Mouse (Mus musculus): ENCODE measurements around the gene Zfp467. TPM values are rescaled to one million over a fixed set of nuclear protein-coding genes. Genes with fewer than 3 reads are reported as not detected.
A peak's percentile ranks its signal among the peaks of the same experiment; 100 is the strongest.

Zfp467 gene
- total RNA-seq, 4 experiments from 2014 or later, result 36.6 to 46.3 (median 38.6) TPM

DNA sequence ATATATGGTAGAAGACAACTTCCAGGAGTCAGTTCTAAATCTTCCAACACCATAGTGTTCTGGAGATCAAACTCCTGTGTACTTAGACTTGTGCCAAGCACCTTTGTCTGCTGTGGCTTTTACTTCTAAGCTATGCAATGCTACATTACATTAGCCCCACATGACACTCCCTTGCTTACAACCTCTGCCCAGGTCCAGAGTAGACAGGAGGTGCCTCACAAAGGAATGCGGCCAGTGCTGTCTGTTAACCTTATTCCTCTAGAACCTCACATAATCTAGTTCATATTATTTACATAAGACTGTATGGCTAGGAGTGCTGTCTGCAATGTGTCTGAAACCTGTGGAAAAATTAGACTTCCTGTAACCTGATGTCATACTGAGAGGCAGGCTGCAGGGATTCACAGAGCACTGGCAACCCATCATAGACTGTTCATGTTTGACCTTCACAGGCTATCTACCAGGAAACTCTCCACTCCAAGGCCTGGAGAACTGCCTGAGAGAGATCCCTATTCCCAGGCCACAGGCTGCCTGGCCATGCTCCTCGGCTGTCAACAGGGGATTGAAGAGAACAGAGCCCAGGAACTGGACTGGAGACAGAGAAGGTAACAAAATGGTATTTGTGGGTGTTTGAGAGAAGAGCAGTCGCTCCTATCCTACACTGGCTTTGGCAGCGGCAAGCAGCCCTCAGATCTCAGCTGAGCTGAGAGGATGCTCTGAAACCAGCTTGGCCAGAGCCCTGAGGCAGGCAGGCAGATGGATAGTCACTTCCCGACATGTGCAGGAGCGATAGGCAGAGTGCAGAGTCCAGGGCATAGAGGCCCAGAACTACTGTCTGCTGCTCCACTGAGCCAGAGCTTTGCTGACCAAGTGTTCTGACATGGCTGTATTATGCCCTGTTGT is 34.2 kb downstream of the Zfp467 start:
- peak in 1 of 2 experiments; percentile 3 for DNase-seq (ENCODE audit: low spot score in 2 of 2)

DNA sequence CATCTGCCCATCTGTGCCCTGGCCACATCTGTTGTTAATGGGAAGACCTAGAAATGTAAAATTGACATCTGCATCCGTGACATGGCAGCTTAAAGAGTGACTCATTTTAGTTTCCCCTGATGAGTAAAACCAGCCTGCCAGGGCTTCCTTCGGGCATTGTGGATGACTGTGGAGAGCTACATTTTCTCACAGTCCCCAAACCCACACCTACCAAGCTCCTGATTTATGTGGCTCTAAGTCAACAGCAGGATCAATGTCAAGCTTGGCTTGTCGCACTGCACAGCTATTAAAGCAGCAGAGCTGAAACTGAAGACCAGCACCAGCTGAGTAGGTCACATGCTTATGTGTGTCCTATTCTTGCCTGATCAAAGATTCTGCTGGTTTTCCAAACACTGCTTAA is 35.1 kb downstream of the Zfp467 start:
- no peak for DNase-seq (ENCODE audit: low spot score in 2 of 2)

DNA sequence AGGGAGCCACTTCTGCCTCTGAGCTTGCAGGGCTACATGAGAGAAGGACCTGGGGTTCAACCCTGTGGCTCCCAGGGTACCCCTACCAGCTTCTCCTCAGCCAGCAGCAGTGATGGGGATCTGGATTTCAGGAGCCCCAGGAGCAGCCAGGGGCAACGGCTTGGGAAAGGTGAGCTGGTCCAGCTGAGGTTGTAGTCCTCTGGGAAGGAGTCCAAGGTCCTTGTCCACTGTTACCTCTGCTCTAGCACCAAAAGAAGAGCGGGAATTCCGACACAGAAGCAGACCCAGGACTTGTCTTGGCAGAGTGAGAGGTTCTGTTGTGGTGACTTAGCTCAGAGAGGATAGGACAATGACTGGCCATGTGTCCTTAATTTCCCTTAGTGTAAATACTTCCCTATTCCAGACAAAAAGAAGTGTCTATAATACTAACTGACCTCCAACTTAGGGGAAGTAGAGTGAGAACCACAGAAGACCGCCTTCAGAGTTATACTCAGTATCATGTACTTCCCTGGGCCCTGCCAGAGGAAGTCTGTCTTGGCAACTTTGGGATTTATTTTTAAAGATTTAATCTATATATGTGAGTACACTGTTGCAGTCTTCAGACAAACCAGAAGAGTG is 35.8 kb downstream of the Zfp467 start:
- DNase-seq (ENCODE audit: low spot score in 2 of 2), result no peak

DNA sequence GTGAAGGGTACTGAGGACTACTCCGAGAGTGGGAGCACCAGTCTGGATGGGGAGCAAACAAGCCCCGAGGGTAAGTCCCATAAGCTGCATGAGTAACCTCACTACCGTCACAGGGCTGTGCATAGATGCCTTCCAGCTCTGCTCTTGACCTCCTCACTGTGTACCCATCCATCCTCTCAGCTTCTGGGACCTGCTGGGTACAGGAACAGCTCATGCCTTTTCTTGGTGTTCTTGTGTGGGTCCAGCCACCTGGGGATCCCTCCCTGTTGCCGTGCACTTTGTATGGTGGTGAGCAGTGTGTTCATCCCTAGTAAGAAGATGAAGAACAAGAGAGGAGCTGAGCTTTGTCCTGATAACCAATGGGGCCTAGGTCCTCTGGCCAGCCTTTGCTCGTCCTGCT is 41.6 kb downstream of the Zfp467 start:
- no peak for DNase-seq (ENCODE audit: low spot score in 2 of 2)

DNA sequence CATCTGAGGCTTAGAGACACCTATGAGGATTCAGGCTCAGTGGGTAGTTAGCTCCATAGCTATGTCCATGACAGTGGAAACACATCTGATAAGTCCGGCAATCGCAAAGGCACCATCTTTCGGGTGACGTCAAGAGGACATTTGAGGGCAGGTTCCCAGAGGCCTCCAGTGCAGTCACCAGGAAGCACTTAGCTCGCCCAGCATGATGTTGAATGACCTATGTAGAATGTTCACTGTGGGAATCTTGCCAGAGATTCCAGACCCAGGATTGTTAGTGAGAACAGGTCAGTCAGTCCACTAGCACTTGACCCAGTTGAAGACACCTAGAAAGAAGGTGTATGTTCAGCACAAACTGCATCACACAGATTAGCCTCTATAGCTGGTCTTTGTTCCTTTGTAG is 45.7 kb downstream of the Zfp467 start:
- no peak for DNase-seq (ENCODE audit: low spot score in 2 of 2)

DNA sequence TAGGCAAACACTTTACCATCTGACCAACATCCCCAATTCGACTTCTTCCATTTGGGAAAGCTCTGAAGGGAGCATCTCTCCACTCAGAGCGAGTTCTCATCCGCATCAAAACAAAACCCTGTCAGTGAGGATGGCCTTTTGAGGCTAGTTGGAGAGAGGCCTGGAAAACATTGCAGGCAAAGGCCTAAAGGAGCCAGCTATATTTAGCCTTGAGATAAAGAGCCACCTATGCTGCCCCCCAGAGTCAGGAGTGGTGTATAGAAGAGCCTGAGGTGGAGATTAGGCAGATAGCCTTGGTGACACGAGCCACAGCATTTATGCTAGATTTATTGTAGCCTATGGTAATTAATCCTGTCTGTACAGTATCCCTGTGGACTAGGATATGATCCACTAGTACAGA is 48.3 kb downstream of the Zfp467 start:
- no peak for DNase-seq (ENCODE audit: low spot score in 2 of 2)

DNA sequence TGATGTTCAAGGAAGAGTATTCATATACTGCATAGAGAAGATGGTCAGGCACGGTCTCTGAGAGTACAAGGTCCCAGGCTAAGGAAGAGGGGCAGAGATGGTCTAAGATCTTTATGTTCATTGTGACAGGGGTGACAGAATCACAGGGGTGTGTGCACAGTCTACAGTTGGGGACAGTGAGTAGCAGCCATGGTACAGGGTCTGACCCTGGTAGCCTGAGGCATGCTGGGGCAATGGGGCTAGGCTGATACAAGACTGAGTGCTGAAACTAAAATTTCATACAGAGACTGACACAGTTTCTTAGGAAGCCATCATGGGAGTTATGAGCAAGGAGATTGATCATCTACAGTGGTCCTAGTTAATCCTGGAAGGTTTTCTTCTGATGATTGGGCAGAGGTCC is 48.9 kb downstream of the Zfp467 start:
- DNase-seq (ENCODE audit: low spot score in 2 of 2), result no peak

DNA sequence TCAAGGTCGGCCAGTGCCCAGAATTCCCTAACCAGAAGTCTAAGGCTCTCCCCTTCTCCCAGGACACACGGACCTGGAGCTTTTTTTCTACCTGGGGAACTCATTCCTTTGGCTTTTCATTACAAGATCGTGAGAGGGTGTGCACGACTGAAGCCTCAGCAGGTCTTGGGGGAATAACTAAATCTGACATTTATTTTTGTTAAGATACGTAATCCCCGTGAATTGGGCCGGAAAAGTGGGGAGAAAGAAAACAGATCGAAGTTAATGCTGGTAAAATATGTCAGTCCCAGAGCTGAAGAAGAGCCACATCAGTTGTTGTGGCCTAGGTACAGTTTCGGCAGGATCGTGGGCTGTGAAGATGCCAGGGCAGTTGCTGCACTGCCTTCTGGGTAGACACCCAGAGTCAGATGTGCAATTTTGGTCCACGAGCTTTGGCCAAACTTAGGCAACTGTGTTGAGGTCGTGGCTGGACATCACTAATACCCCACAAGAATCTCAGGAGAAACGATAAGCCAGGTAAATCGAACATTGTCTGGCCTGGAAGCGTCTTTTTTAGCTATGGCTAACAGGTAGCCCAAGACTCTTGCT is 49.5 kb downstream of the Zfp467 start:
- peak in 1 of 2 experiments; percentile 15 for DNase-seq (ENCODE audit: low spot score in 2 of 2)

DNA sequence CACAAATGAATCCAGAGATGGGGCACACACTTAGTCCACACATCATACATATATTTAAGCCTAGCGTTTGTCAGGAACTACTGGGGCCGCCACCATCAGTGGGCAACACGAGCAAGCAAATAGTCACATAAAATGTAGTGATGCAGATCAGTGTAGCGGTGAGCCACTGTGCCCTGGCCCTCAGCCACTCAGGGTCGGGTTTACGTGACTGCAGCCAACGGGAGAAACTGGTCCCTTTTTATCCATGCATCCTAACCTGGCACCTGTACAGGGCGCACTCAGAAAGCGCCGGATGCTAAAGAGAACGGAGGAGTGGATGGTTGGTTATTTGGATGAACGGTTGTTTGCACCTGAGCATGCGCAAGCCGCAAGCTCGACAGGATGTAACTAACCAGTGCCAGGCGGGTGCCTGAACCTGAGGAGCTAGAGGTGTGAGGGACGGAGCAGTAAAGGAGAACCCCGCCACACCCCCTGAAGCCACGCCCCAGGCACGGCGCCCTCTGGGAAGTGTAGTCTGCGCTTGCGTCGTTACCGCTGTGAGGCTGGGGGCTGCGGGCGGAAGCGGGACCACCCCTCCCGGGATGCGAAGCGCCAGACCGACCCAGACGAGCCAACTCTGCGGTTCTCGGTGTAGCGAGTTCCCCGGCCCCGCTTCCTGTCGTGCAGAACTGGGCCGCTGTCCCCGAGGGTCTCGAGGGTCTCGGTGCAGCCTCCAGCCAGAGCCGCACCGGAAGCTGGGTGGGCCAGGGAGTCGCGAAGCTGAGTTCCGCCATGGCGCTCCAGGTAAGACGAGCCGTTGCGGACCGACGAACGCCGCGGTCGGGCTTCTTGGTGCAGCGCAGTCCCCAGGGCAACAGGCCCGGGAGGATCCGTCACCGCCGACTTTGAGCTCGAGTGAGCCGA is 50.3 kb downstream of the Zfp467 start, which contains the start of gene Krba1:
Gene Krba1 (plus strand): TSS at position 482 of the 903 bp plus-strand sequence.
- peak; percentile 75 to 89 for DNase-seq (ENCODE audit: low spot score in 2 of 2)

DNA sequence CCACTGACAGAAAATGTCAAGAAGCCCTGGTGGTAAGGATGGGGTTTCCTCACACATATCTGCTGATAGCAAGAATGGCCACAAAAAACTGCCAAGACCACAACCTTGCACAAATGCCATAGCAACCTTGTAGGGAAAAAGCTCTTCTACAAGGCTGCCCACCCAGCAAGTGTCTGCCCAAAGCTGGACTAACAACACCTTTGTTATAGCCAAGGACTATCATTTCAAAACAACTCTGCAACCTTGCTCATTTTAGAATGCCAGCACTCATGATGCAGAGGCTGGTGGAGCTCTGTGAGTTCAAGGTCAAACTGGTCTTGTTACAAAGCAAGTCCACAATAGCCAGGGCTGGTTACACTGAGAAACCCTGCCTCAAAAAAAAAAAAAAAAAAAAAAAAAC is 51.8 kb downstream of the Zfp467 start:
- no peak for DNase-seq (ENCODE audit: low spot score in 2 of 2)

DNA sequence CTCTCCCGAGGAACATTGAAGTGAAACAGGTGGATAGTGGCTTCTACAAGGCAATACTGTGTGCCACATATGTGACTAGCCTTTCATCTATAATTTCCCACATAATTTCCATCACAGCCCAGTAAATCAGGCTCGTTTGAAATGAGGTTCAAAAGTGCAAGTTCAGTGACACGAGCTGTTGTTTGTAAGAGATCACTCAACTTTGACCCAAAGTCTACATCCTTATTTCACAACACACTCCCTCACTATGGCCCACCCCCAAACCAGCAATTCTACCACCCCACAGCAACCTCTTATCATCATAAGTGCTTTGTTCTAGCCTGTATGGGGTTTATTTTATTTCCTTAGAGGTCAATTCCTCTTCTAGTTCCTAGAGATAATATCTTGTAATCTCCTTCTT is 57.4 kb downstream of the Zfp467 start:
- DNase-seq (ENCODE audit: low spot score in 2 of 2), result no peak

Small RNA genes lying within 50 kb of the gene (microRNA-seq; reads per million reads assigned to microRNA genes)
- 0 reads per million in 2 experiments for gene Gm24325

Other genes starting within 250 kb of the Zfp467 start
- gene Krba1, start 50.2 kb downstream of the Zfp467 start, total RNA-seq (2022), result 10 to 100 TPM; 42.8 to 63.6 (median 53.0) TPM
- 1 to 10 TPM in 1 of 4 experiments, under 1 TPM in 3; 0.84 to 1.4 (median 0.90) TPM for gene Sspo, start 2.4 kb upstream of the Zfp467 start, total RNA-seq (2022)
- gene Atp6v0e2, start 91.8 kb upstream of the Zfp467 start, total RNA-seq (2022), result 100 to 1,000 TPM; 400 to 422 (median 415) TPM
- gene Lrrc61, start 109.0 kb upstream of the Zfp467 start, total RNA-seq (2022), result 10 to 100 TPM; 41.6 to 55.1 (median 46.4) TPM
- 10 to 100 TPM; 16.1 to 17.3 (median 16.9) TPM for gene Rarres2, start 127.0 kb upstream of the Zfp467 start, total RNA-seq (2022)
- not detected for gene Gm45021, start 143.8 kb upstream of the Zfp467 start, total RNA-seq (2022)
- 10 to 100 TPM; 62.2 to 67.3 (median 64.6) TPM for gene Repin1, start 148.1 kb upstream of the Zfp467 start, total RNA-seq (2022)
- 1 to 10 TPM in 1 of 4 experiments, not detected in 3; 1.6 TPM for gene Gm44965, start 148.1 kb upstream of the Zfp467 start, total RNA-seq (2022)
- 1 to 10 TPM; 7.7 to 9.5 (median 7.8) TPM for gene Zfp775, start 156.2 kb upstream of the Zfp467 start, total RNA-seq (2022)
- 10 to 100 TPM; 15.2 to 16.7 (median 16.1) TPM for gene AI854703, start 180.9 kb upstream of the Zfp467 start, total RNA-seq (2022)
- gene Gimap8, start 201.4 kb upstream of the Zfp467 start, total RNA-seq (2022), result 1 to 10 TPM in 1 of 4 experiments, under 1 TPM in 3; 0.77 to 1.0 (median 0.83) TPM
- gene Gimap9, start 230.3 kb upstream of the Zfp467 start, total RNA-seq (2022), result 1 to 10 TPM in 1 of 4 experiments, under 1 TPM in 3; 0.36 to 1.0 (median 0.45) TPM
- under 1 TPM in 3 of 4 experiments, not detected in 1; 0.41 to 0.56 (median 0.55) TPM for gene Gimap4, start 238.7 kb upstream of the Zfp467 start, total RNA-seq (2022)

Measured in left cerebral cortex, adult 8-10 months (tissue).